ENCODE assay signal across 26 mouse cellular contexts in the genomic region with DNA sequence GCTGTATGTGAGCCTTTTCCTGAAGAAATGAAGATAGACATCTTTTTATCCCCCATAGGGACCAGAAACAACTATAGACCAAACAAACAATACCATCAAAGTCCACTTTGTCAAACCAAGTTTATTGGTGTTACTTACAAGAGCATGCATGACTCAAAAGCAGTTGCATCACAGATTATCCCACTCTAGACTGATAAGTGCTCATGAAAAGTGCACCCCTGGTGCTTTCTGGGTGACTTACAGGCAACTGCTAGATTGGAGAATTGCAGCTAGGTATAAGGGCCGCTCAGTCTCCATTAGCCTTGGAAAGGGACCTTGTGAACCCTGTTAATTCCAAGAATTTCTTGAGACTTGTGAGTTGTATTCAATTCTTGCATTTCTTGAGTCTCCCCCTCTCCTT.
"Had no signal": no experiment of that assay in that cellular context is flagged by ENCODE, and none has a peak within 500 bp of the region (broad histone marks: within the 10 kb centered on the region; RNA-seq: fewer than 3 reads in every experiment).

No protein-coding gene starts in this region.

- H3K4me3 ChIP-seq: gastrocnemius, adult 2 months; heart, adult 2 months; heart, embryonic 10.5 days; heart, embryonic 12.5 days; hindbrain, embryonic 10.5 days; hindbrain, embryonic 12.5 days; intestine, embryonic 15.5 days; limb, embryonic 13.5 days; limb, embryonic 15.5 days; liver, embryonic 12.5 days had no signal

- H3K27me3 ChIP-seq: heart, embryonic 12.5 days; hindbrain, embryonic 12.5 days; intestine, embryonic 15.5 days; limb, embryonic 13.5 days; limb, embryonic 15.5 days; liver, embryonic 12.5 days had no signal

- H3K9me3 ChIP-seq: heart, embryonic 10.5 days; heart, embryonic 12.5 days; hindbrain, embryonic 10.5 days; hindbrain, embryonic 12.5 days; intestine, embryonic 15.5 days; limb, embryonic 13.5 days; limb, embryonic 15.5 days; liver, embryonic 12.5 days had no signal

- H3K9ac ChIP-seq: heart, embryonic 12.5 days; hindbrain, embryonic 12.5 days; hindbrain, embryonic 14.5 days; intestine, embryonic 15.5 days; limb, embryonic 13.5 days; limb, embryonic 15.5 days; liver, embryonic 12.5 days had no signal

- H3K27ac ChIP-seq: gastrocnemius, adult 2 months; heart, adult 2 months; heart, embryonic 10.5 days; hindbrain, embryonic 10.5 days; hindbrain, embryonic 12.5 days; hindbrain, embryonic 14.5 days; intestine, embryonic 15.5 days; kidney, postnatal 0 days; limb, embryonic 13.5 days; limb, embryonic 15.5 days; liver, embryonic 12.5 days had no signal

- H3K4me1 ChIP-seq: heart, embryonic 10.5 days; heart, embryonic 12.5 days; intestine, embryonic 15.5 days; limb, embryonic 15.5 days had no signal

- H3K36me3 ChIP-seq: heart, embryonic 10.5 days; heart, embryonic 12.5 days; hindbrain, embryonic 10.5 days; hindbrain, embryonic 12.5 days; intestine, embryonic 15.5 days; limb, embryonic 13.5 days; limb, embryonic 15.5 days; liver, embryonic 12.5 days had no signal

- DNase-seq: gastrocnemius, adult 2 months; gastrocnemius, postnatal 10 days; gastrocnemius, postnatal 25 days; heart, adult 2 months; heart, postnatal 10 days; heart, postnatal 4 days; kidney, adult 18-20 months; kidney, adult 8-10 months; kidney, postnatal 14 days; kidney, postnatal 36 days; layer of hippocampus, adult 9-11 months; layer of hippocampus, postnatal 36 days; left cerebral cortex, postnatal 4 days had no signal

- H3K4me2 ChIP-seq: heart, embryonic 12.5 days; hindbrain, embryonic 12.5 days; hindbrain, embryonic 14.5 days; intestine, embryonic 15.5 days; limb, embryonic 13.5 days; limb, embryonic 15.5 days; liver, embryonic 12.5 days had no signal

- ATAC-seq: hindbrain, embryonic 16.5 days; inflammation-experienced regulatory T-cells, adult 6 months; intestine, embryonic 15.5 days; intestine, postnatal 0 days had no signal
